ENCODE assay signal across 13 mouse cellular contexts in genomic region chr4:95729142-95729826, GRCm38 (mm10).
DNase-seq lines count a peak whose midpoint lies in the region; ATAC-seq and TF ChIP-seq lines count a peak whose summit lies in the region.
"Had no signal": no experiment of that assay in that cellular context is flagged by ENCODE, and none has a peak within 500 bp of the region (broad histone marks: within the 10 kb centered on the region; RNA-seq: fewer than 3 reads in every experiment).

No protein-coding gene starts in this region.

- no peaks in the 10 kb centered on the region for H3K9me3 ChIP-seq in stomach, embryonic 14.5 days (ENCODE audit: control insufficient read depth, low read depth, low read length)
- no peaks in the 10 kb centered on the region for H3K9me3 ChIP-seq in stomach, postnatal 0 days (ENCODE audit: control insufficient read depth, low read length)

- no peaks in the 10 kb centered on the region for H3K27me3 ChIP-seq in kidney, adult 2 months (replicated peaks; ENCODE audit: control insufficient read depth, insufficient read depth, low read length)
- no peaks in the 10 kb centered on the region for H3K27me3 ChIP-seq in stomach, embryonic 14.5 days (ENCODE audit: control insufficient read depth, insufficient read depth, low read length)
- no peaks in the 10 kb centered on the region for H3K27me3 ChIP-seq in stomach, postnatal 0 days (ENCODE audit: control insufficient read depth, insufficient read depth, low read length)

- no peak overlapping the region for H3K4me2 ChIP-seq in stomach, embryonic 14.5 days (replicated peaks; ENCODE audit: low read depth, low read length)
- H3K4me2 ChIP-seq in stomach, postnatal 0 days (replicated peaks; ENCODE audit: low read depth), result no peak overlapping the region

- peak overlapping the region; percentile 38 for H3K27ac ChIP-seq in kidney, adult 2 months (ENCODE audit: insufficient read depth, low read depth, low read length)
- H3K27ac ChIP-seq in stomach, embryonic 14.5 days (ENCODE audit: low read length), result peak overlapping the region; percentile 73
- no peak overlapping the region for H3K27ac ChIP-seq in stomach, postnatal 0 days (replicated peaks)

- TF ChIP-seq POLR2A in kidney, adult 2 months (IDR thresholded peaks at IDR 0.05; ENCODE audit: low read depth, low read length), result no peak

- TF ChIP-seq EP300 in stomach, postnatal 0 days (optimal IDR thresholded peaks at IDR 0.05), result no peak

- 55% methylated on average over 3 of the region's 3 CpGs for WGBS in kidney, adult 2 months
- WGBS in stomach, embryonic 14.5 days, result 21% methylated on average over 3 of the region's 3 CpGs
- WGBS in stomach, postnatal 0 days, result 25% methylated on average over 3 of the region's 3 CpGs

- no peak overlapping the region for H3K4me3 ChIP-seq in kidney, adult 2 months (ENCODE audit: insufficient read depth, low read depth, low read length)
- H3K4me3 ChIP-seq in stomach, embryonic 14.5 days (ENCODE audit: low read depth, low read length), result no peak overlapping the region
- H3K4me3 ChIP-seq in stomach, postnatal 0 days (ENCODE audit: low read depth, low read length), result no peak overlapping the region
- H3K4me3 ChIP-seq: myocyte had no signal

- ATAC-seq in stomach, embryonic 14.5 days (ENCODE audit: insufficient number of reproducible peaks, insufficient read depth, low FRiP score, low read depth), result 0 out of 2 replicates have a peak, but pooled peaks have one; percentile 15
- no peak for ATAC-seq in stomach, postnatal 0 days (ENCODE audit: low FRiP score, low TSS enrichment)
- ATAC-seq in erythroid progenitor cell, adult 5-6 weeks (replicated peaks; ENCODE audit: low FRiP score, poor library complexity, severe bottlenecking), result no peak

- peaks cover 23% of the 10 kb centered on the region for H3K4me1 ChIP-seq in kidney, adult 2 months (ENCODE audit: control insufficient read depth, insufficient read depth, low read length)
- H3K4me1 ChIP-seq in stomach, embryonic 14.5 days (ENCODE audit: control insufficient read depth, insufficient read depth, low read length), result peaks cover 14% of the 10 kb centered on the region
- no peaks in the 10 kb centered on the region for H3K4me1 ChIP-seq in stomach, postnatal 0 days (replicated peaks; ENCODE audit: control insufficient read depth, insufficient read depth)

- no peaks in the 10 kb centered on the region for H3K36me3 ChIP-seq in kidney, adult 2 months (ENCODE audit: control insufficient read depth, insufficient read depth, low read length)
- no peaks in the 10 kb centered on the region for H3K36me3 ChIP-seq in stomach, embryonic 14.5 days (ENCODE audit: control insufficient read depth, insufficient read depth, low read length)
- no peaks in the 10 kb centered on the region for H3K36me3 ChIP-seq in stomach, postnatal 0 days (ENCODE audit: control insufficient read depth, insufficient read depth, low read length)

- peak; percentile 23 for DNase-seq in embryo, embryonic 10 days (ENCODE audit: low spot score)
- no peak for DNase-seq in embryo, embryonic 9.5 days (ENCODE audit: extremely low spot score)
- no peak for DNase-seq in kidney, adult 2 months
- no peak for DNase-seq in kidney, adult 11 months
- DNase-seq in stomach, postnatal 0 days (ENCODE audit: low spot score), result no peak
- no peak for DNase-seq in left cerebral cortex, adult 8-10 months (ENCODE audit: low spot score in 2 of 2)
- DNase-seq: adrenal gland, postnatal 14 days; heart, postnatal 36 days; kidney, adult 18-20 months; left cerebral cortex, postnatal 4 days had no signal

- TF ChIP-seq CTCF in kidney, adult 2 months (conservative IDR thresholded peaks at IDR 0.05; ENCODE audit: insufficient read depth, insufficient read length, low read depth, low read length), result no peak
- TF ChIP-seq CTCF in stomach, postnatal 0 days (IDR thresholded peaks at IDR 0.05; ENCODE audit: low read depth), result no peak

- no peak overlapping the region for H3K9ac ChIP-seq in stomach, embryonic 14.5 days (replicated peaks; ENCODE audit: low read depth, low read length)
- H3K9ac ChIP-seq in stomach, postnatal 0 days (ENCODE audit: low read length), result no peak overlapping the region
